In the genomic region with DNA sequence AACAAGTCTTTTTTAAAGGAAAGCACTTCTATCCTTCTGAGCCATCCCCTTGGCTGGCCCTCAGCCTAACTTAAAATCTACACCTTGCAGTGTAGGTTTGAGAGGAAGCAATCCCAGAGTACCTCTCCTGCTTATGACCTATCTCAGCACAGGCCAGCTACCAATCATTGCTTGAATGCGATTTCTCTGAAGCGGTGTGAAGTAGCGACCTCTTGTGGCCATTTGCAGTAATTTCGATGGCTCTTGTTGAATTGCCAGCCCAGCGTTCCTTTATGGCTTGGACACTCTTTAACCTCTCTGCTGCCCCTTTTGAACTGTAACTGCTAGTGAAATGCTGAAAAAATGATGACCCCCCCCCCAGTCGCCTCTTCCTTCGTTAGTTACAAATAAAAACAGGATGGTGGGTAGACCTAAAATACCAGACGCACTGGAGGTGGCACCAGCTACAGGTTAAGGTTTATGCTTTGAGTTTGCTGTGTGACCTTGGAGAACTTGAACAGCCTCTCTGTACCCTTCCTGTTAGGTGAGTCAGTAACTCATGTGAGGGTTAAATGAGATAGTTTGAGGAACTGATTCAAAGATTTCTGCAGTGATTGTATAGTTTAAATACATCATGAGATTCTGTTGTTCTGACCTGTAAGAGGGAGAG, we compare ENCODE assay signal across 8 mouse cellular contexts.
A peak's percentile ranks its signal among the peaks of the same experiment; 100 is the strongest.
DNase-seq lines count a peak whose midpoint lies in the region; ATAC-seq and TF ChIP-seq lines count a peak whose summit lies in the region.

No protein-coding gene starts in this region.

- ATAC-seq in hindbrain, embryonic 14.5 days (ENCODE audit: low FRiP score): peak; percentile 63; the same call in 1 of the 2 replicates
- peak; percentile 86 for ATAC-seq in megakaryocyte, adult 5-6 weeks (ENCODE audit: poor library complexity, severe bottlenecking)

- H3K4me1 ChIP-seq in cerebellum, adult 2 months (ENCODE audit: control insufficient read depth, insufficient read depth, low read length): no peaks in the 10 kb centered on the region
- H3K4me1 ChIP-seq in hindbrain, embryonic 14.5 days (replicated peaks; ENCODE audit: control insufficient read depth, insufficient read depth, low read length): no peaks in the 10 kb centered on the region

- WGBS in cerebellum, adult 2 months: 13% methylated on average over 8 of the region's 8 CpGs
- 13% methylated on average over 8 of the region's 8 CpGs for WGBS in hindbrain, embryonic 14.5 days

- H3K4me2 ChIP-seq in hindbrain, embryonic 14.5 days (replicated peaks): no peak overlapping the region

- no peaks in the 10 kb centered on the region for H3K36me3 ChIP-seq in hindbrain, embryonic 14.5 days (replicated peaks; ENCODE audit: control insufficient read depth, insufficient read depth)

- TF ChIP-seq CTCF in cerebellum, adult 2 months (IDR thresholded peaks at IDR 0.05; ENCODE audit: borderline replicate concordance, insufficient read depth, low read depth, low read length): peak; percentile 77

- no peak for TF ChIP-seq POLR2A in cerebellum, adult 2 months (IDR thresholded peaks at IDR 0.05; ENCODE audit: borderline replicate concordance, insufficient read depth, low read length)

- H3K9me3 ChIP-seq in hindbrain, embryonic 14.5 days (ENCODE audit: control insufficient read depth, low read length): no peaks in the 10 kb centered on the region

- H3K27me3 ChIP-seq in cerebellum, adult 2 months (ENCODE audit: control insufficient read depth, insufficient read depth, low read length): no peaks in the 10 kb centered on the region
- H3K27me3 ChIP-seq in hindbrain, embryonic 14.5 days (ENCODE audit: control insufficient read depth, insufficient read depth, low read length): no peaks in the 10 kb centered on the region

- no peak overlapping the region for H3K9ac ChIP-seq in hindbrain, embryonic 14.5 days

- H3K27ac ChIP-seq in cerebellum, adult 2 months (ENCODE audit: insufficient read depth, low read length): no peak overlapping the region
- H3K27ac ChIP-seq in hindbrain, embryonic 14.5 days: no peak overlapping the region

- DNase-seq in T-cell, adult 2 months (ENCODE audit: low spot score): peak; percentile 70
- DNase-seq in cerebellum, adult 2 months: peak; percentile 64 to 75
- DNase-seq in forelimb bud, embryonic 11.5 days (ENCODE audit: low read depth, low spot score): peak; percentile 88
- peak; percentile 90 for DNase-seq in hindbrain, embryonic 14.5 days (ENCODE audit: low spot score)
- DNase-seq in layer of hippocampus, postnatal 25 days (ENCODE audit: extremely low spot score in 1 of 2, low spot score in 1 of 2): peak; percentile 61 to 78
- DNase-seq in right cerebral cortex, postnatal 14 days: peak; percentile 72
- DNase-seq in urinary bladder, postnatal 4 days (ENCODE audit: low spot score in 2 of 2): peak; percentile 52 to 76

- H3K4me3 ChIP-seq in cerebellum, adult 2 months (replicated peaks; ENCODE audit: insufficient read depth, low read depth, low read length): no peak overlapping the region
- H3K4me3 ChIP-seq in hindbrain, embryonic 14.5 days (replicated peaks; ENCODE audit: low read length): no peak overlapping the region
